Mouse (Mus musculus): ENCODE results near the gene Fbxo8. TPM values are rescaled to one million over a fixed set of nuclear protein-coding genes. Genes with fewer than 3 reads are reported as not detected.

Fbxo8 gene
- total and polyA plus RNA-seq, 2 experiments from 2014 or later: 51.6 to 53.5 TPM

DNA sequence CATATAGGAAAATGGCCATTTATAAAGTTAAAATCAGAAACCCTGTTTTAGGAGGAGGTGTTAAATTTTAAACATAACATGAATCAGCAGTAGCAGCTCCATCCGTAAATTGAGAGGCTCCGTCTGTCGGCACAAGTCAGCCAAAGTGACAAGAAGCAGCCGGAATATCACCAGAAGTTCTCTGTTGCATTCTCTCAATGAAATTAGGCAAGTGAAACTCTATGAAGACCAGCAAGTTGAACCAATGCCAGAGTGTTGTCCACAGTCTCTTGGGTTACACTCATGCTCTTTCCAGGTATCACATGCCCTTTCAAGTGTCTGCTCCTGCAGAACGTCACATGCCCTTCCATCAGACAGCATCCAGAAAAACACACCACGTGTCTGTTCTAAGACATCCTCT lies 60.8 kb downstream of the Fbxo8 start:
- 20% methylated on average over 6 of the region's 6 CpGs for WGBS
- Histone ChIP-seq H3K4me3 (ENCODE audit: low read depth, low read length) (no peak overlapping the region), H3K27ac (ENCODE audit: low read depth) (no peak overlapping the region), H3K27me3 (ENCODE audit: control insufficient read depth, insufficient read depth, low read length) (no peaks in the 10 kb centered on the region), H3K9ac (replicated peaks; ENCODE audit: low read depth, low read length) (no peak overlapping the region), H3K4me2 (ENCODE audit: low read depth, low read length) (no peak overlapping the region), H3K36me3 (replicated peaks; ENCODE audit: control insufficient read depth, insufficient read depth, low read length) (no peaks in the 10 kb centered on the region), H3K4me1 (ENCODE audit: control insufficient read depth, insufficient read depth) (no peaks in the 10 kb centered on the region), H3K9me3 (replicated peaks; ENCODE audit: control insufficient read depth, low read length) (no peaks in the 10 kb centered on the region)
- TF ChIP-seq CTCF (IDR thresholded peaks at IDR 0.05; ENCODE audit: low read depth) (no peak), EP300 (IDR thresholded peaks at IDR 0.05; ENCODE audit: low read depth) (0 out of 2 replicates have a peak, but pooled peaks have one; percentile 35)
- peak; percentile 45 for DNase-seq (ENCODE audit: low spot score)
- ATAC-seq (ENCODE audit: insufficient read depth, low read depth): peak; percentile 71

GRCm38 (mm10) chr8:56614235-56614634 lies 63.3 kb downstream of the Fbxo8 start:
- TF ChIP-seq CTCF (IDR thresholded peaks at IDR 0.05; ENCODE audit: low read depth): no peak
- no peak for TF ChIP-seq EP300 (IDR thresholded peaks at IDR 0.05; ENCODE audit: low read depth)
- no peak for DNase-seq (ENCODE audit: low spot score)
- no peak for ATAC-seq (ENCODE audit: insufficient read depth, low read depth)
- H3K9me3 ChIP-seq (replicated peaks; ENCODE audit: control insufficient read depth, low read length): no peaks in the 10 kb centered on the region
- H3K4me3 ChIP-seq (ENCODE audit: low read depth, low read length): no peak overlapping the region
- WGBS: 89% methylated on average over 1 of the region's 1 CpGs
- no peak overlapping the region for H3K27ac ChIP-seq (ENCODE audit: low read depth)
- H3K4me1 ChIP-seq (ENCODE audit: control insufficient read depth, insufficient read depth): peaks cover 3% of the 10 kb centered on the region; the same call in 1 of the 2 replicates
- no peaks in the 10 kb centered on the region for H3K36me3 ChIP-seq (replicated peaks; ENCODE audit: control insufficient read depth, insufficient read depth, low read length)
- no peak overlapping the region for H3K9ac ChIP-seq (replicated peaks; ENCODE audit: low read depth, low read length)
- H3K4me2 ChIP-seq (ENCODE audit: low read depth, low read length): no peak overlapping the region
- no peaks in the 10 kb centered on the region for H3K27me3 ChIP-seq (ENCODE audit: control insufficient read depth, insufficient read depth, low read length)

- no peaks in the 10 kb centered on the region for H3K27me3 ChIP-seq (ENCODE audit: control insufficient read depth, insufficient read depth, low read length)
- ATAC-seq (ENCODE audit: insufficient read depth, low read depth): no peak; the same call in 1 of the 2 replicates
- H3K4me3 ChIP-seq (ENCODE audit: low read depth, low read length): no peak overlapping the region
- no peaks in the 10 kb centered on the region for H3K36me3 ChIP-seq (replicated peaks; ENCODE audit: control insufficient read depth, insufficient read depth, low read length)
- peak; percentile 57 for DNase-seq (ENCODE audit: low spot score)
- no peaks in the 10 kb centered on the region for H3K9me3 ChIP-seq (replicated peaks; ENCODE audit: control insufficient read depth, low read length)
- no peak overlapping the region for H3K27ac ChIP-seq (ENCODE audit: low read depth)
- no peak overlapping the region for H3K4me2 ChIP-seq (ENCODE audit: low read depth, low read length)
- H3K4me1 ChIP-seq (ENCODE audit: control insufficient read depth, insufficient read depth): peaks cover 4% of the 10 kb centered on the region; the same call in 1 of the 2 replicates
- 16% methylated on average over 5 of the region's 5 CpGs for WGBS
- H3K9ac ChIP-seq (replicated peaks; ENCODE audit: low read depth, low read length): no peak overlapping the region
- TF ChIP-seq CTCF (IDR thresholded peaks at IDR 0.05; ENCODE audit: low read depth) (peak; percentile 83), EP300 (IDR thresholded peaks at IDR 0.05; ENCODE audit: low read depth) (no peak)
Observed at GRCm38 (mm10) chr8:56615005-56615404, 64.1 kb downstream of the Fbxo8 start.

- Histone ChIP-seq H3K9me3 (replicated peaks; ENCODE audit: control insufficient read depth, low read length) (no peaks in the 10 kb centered on the region), H3K9ac (replicated peaks; ENCODE audit: low read depth, low read length) (no peak overlapping the region), H3K4me1 (ENCODE audit: control insufficient read depth, insufficient read depth) (peaks cover 13% of the 10 kb centered on the region), H3K4me3 (ENCODE audit: low read depth, low read length) (no peak overlapping the region), H3K4me2 (ENCODE audit: low read depth, low read length) (no peak overlapping the region), H3K27me3 (ENCODE audit: control insufficient read depth, insufficient read depth, low read length) (0 out of 2 replicates have a peak, but pooled peaks cover 2% of the 10 kb centered on the region), H3K36me3 (replicated peaks; ENCODE audit: control insufficient read depth, insufficient read depth, low read length) (no peaks in the 10 kb centered on the region), H3K27ac (ENCODE audit: low read depth) (no peak overlapping the region)
- 51% methylated on average over 7 of the region's 7 CpGs for WGBS
- DNase-seq (ENCODE audit: low spot score) (no peak), ATAC-seq (ENCODE audit: insufficient read depth, low read depth) (no peak)
- TF ChIP-seq EP300 (IDR thresholded peaks at IDR 0.05; ENCODE audit: low read depth) (no peak), CTCF (IDR thresholded peaks at IDR 0.05; ENCODE audit: low read depth) (peak; percentile 51)
Observed at GRCm38 (mm10) chr8:56616260-56616659, 65.4 kb downstream of the Fbxo8 start.

DNA sequence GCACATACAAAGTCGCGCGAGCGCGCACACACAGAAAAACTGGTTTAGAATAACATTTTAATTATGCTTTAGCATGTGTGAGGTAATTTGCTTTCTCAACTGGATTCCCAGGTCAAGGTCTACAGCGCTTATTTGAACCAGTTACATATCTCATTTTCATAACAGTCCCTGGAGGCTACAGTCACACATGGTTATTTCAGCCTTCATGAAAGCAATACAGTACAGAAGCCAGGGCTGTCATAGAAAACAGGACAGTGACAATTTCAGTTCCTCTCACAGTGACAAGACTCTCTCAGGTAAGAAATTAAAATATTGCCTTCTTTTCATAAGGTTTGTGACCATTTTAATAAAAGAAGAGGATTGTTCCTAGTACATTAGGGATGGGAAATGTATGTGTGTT lies 66.4 kb downstream of the Fbxo8 start:
- Histone ChIP-seq H3K4me2 (ENCODE audit: low read depth, low read length) (no peak overlapping the region), H3K27me3 (ENCODE audit: control insufficient read depth, insufficient read depth, low read length) (0 out of 2 replicates have a peak, but pooled peaks cover 7% of the 10 kb centered on the region), H3K4me3 (ENCODE audit: low read depth, low read length) (no peak overlapping the region), H3K9me3 (replicated peaks; ENCODE audit: control insufficient read depth, low read length) (no peaks in the 10 kb centered on the region), H3K27ac (ENCODE audit: low read depth) (no peak overlapping the region), H3K36me3 (replicated peaks; ENCODE audit: control insufficient read depth, insufficient read depth, low read length) (no peaks in the 10 kb centered on the region), H3K9ac (replicated peaks; ENCODE audit: low read depth, low read length) (no peak overlapping the region), H3K4me1 (ENCODE audit: control insufficient read depth, insufficient read depth) (peaks cover 15% of the 10 kb centered on the region)
- 95% methylated on average over 6 of the region's 6 CpGs for WGBS
- ATAC-seq (ENCODE audit: insufficient read depth, low read depth): no peak
- TF ChIP-seq CTCF (IDR thresholded peaks at IDR 0.05; ENCODE audit: low read depth) (no peak), EP300 (IDR thresholded peaks at IDR 0.05; ENCODE audit: low read depth) (no peak)
- DNase-seq (ENCODE audit: low spot score): no peak

DNA sequence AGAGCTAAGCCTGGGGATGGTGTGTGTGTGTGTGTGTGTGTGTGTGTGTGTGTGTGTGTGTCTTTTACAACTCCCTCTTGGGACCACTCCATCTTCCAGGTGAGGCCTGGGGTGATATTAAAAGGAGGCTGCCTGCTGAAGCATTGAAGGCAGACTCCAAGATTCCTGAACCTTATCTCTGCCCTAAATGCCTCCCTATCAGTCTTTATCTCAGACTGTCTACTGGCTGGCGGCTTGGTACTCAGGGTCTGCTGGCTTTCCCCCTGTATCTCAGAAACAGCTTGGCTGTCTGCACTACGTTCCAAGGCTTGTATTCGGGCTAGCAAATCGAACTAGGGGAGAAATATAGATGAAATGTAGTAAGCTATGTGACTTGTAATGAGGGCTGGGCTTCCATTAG lies 68.2 kb downstream of the Fbxo8 start:
- DNase-seq (ENCODE audit: low spot score): no peak
- Histone ChIP-seq H3K36me3 (replicated peaks; ENCODE audit: control insufficient read depth, insufficient read depth, low read length) (no peaks in the 10 kb centered on the region), H3K27me3 (ENCODE audit: control insufficient read depth, insufficient read depth, low read length) (0 out of 2 replicates have a peak, but pooled peaks cover 7% of the 10 kb centered on the region), H3K4me2 (ENCODE audit: low read depth, low read length) (no peak overlapping the region), H3K27ac (ENCODE audit: low read depth) (no peak overlapping the region), H3K9me3 (replicated peaks; ENCODE audit: control insufficient read depth, low read length) (no peaks in the 10 kb centered on the region), H3K4me1 (ENCODE audit: control insufficient read depth, insufficient read depth) (peaks cover 15% of the 10 kb centered on the region), H3K4me3 (ENCODE audit: low read depth, low read length) (no peak overlapping the region), H3K9ac (replicated peaks; ENCODE audit: low read depth, low read length) (no peak overlapping the region)
- 7% methylated on average over 4 of the region's 4 CpGs for WGBS
- ATAC-seq (ENCODE audit: insufficient read depth, low read depth): no peak
- no peak for TF ChIP-seq CTCF (IDR thresholded peaks at IDR 0.05; ENCODE audit: low read depth)
- TF ChIP-seq EP300 (IDR thresholded peaks at IDR 0.05; ENCODE audit: low read depth): no peak

Measured in heart, postnatal 0 days (tissue).